Mouse (Mus musculus) CD4-positive, CD25-positive, alpha-beta regulatory T cell, adult 4 months (primary cell): Measurements from ENCODE around the gene Fes. TPM values are rescaled to one million over a fixed set of nuclear protein-coding genes. Genes with fewer than 3 reads are reported as not detected.
A peak's percentile ranks its signal among the peaks of the same experiment; 100 is the strongest.

Source experiments
- ATAC-seq: one replicate; pipeline ENCODE4 v1.8.0; 2017
- polyA plus RNA-seq, 2 experiments: library from polyadenylated mRNA; unstranded; fragments of 100-300 nt; shearing (Covaris generic); gene quantifications; one replicate each; pipeline ENCODE4 v1.2.1; 2017

The Fes gene
- polyA plus RNA-seq, 2 experiments from 2014 or later: 0.11 to 2.5 TPM

DNA sequence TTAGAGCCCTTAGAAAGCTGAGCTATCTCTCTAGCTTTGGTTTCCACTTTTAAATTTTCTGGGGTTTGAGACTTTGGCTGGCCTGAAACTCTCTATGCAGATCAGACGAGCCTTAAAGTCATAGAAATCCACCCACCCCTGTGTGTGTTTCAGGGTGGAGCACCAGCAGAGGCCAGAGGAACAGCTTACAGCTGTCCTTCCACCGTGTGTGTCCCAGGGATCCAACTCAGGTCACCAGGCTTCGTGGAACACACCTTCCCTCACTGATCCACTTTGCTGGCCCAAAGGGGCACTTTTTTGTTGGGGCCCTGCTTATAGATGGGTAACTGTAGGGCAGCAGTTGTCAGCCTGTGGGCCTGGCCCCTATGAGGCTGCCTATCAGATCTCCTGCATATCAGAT lies 13.5 kb downstream of the Fes start:
- no peak for ATAC-seq

GRCm38 (mm10) chr7:80373850-80374249 lies 13.9 kb downstream of the Fes start:
- ATAC-seq: no peak

GRCm38 (mm10) chr7:80373352-80373751 lies 14.4 kb downstream of the Fes start:
- no peak for ATAC-seq

DNA sequence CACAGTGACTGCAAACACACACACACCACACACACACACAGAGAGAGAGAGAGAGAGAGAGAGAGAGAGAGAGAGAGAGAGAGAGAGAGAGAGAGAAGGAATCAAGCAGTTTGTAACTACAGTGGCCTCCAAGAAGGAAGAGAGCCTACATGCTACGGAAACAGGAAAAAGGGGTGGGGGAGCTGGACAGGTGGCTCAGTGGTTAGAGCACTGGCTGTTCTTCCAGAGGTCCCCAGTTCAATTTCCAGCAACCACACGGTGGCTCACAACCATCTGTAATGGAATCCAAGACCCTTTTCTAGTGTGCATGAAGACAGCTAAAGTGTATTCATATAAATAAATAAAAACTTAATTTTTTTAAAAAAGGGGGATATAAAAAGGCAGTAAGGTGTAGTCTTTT lies 15.1 kb downstream of the Fes start:
- ATAC-seq: no peak

DNA sequence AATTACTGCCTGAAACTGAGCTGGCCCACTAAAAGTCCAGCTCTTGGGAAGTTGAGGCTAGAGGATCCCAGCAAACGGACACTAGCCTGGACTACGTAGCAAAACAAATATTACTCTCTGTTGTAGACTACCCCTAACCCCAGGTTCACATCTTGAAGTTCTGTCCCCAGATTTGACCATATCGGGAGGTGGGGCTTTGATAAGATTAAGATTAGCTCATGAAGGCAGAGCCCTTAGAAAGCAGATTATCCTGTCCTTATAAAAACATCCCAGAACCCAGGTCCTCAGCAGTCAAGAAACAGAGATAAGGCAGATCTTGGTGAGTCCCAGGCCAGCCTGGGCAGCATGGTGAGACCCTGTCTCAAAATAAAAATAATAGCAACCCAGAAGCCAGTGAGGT lies 15.6 kb downstream of the Fes start:
- ATAC-seq: no peak

DNA sequence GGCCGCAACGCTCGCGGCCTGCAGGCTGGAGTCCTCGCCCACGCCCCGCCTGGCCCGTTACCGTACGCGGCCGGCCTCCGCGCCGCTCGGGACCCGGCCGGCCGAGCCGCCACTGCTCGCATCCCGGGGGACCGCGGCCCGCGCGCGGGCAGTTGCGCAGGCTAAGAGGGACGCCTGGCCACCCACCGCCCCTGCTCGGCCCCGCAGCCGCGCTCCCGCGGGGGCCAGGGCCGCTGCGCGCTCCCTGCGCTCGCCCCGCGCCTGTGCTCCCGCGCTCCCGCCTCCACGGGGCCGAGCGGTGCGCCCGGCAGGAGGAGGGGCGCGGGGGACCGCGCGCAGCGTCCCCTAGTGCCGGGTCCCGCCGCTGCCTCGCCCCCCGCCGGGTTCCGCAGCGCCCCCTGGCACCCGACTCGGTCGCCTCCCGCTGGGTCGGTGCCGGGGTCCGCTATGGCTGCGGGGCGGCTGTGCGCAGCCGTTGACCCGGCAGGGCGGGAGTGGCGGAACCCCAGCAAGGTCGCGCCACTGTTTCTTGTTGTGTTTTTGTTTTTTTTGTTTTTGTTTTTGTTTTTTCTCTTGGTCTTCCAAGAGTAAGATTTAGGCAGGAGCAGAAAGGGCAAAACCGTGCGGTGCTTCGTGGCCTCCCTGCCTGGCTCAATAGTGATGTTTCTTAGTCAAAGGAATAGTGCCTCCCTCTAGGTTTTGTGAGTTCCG lies 16.6 kb downstream of the Fes start, which contains the start of gene Man2a2:
Gene Man2a2 (minus strand): TSS at position 335 of the 711 bp plus-strand sequence.
- ATAC-seq: peak; percentile 34

DNA sequence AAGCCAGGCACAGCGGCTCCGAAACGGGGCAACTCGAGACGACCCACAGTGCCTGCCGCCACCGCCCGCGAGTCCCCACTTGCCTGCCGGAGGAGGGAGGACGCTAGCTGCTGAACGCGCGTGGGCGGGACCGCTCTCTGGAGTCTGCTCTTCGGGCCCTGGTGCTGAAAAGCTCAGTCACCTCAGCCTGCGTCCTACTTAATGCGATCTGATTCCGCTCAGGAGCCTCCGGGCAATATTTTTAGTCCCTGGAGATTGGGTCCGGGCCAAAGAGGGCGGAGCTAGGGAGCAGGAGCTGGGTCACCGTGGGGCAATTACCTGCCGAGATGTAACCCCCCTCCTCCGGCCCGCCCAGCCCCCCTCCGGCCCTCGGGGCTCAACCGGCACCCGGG lies 17.1 kb downstream of the Fes start:
- ATAC-seq: peak; percentile 76

DNA sequence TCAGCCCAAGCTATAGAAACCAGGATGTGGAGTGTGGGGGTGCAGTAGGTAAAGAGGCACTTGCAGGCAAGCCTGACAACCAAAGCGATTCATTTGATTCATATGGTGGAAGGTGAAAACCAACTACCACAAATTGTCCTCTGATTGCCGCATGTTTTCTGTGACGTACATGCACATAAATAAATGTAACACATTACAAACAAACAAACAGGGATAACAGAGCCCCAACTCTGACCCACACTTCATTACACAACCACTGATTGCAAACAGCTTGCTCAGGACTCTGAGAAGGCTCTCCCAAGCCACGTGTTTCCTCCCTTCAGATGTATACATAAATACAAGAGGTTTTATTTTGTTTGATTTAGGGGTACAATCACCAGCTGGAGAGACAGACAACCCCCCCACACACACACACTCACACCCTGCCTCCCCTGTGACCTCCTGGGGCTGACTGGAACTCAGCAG lies 17.7 kb downstream of the Fes start:
- ATAC-seq: peak; percentile 22

- ATAC-seq: peak; percentile 9
These were observed 18.3 kb downstream of the Fes start for GRCm38 (mm10) chr7:80369461-80369860.

DNA sequence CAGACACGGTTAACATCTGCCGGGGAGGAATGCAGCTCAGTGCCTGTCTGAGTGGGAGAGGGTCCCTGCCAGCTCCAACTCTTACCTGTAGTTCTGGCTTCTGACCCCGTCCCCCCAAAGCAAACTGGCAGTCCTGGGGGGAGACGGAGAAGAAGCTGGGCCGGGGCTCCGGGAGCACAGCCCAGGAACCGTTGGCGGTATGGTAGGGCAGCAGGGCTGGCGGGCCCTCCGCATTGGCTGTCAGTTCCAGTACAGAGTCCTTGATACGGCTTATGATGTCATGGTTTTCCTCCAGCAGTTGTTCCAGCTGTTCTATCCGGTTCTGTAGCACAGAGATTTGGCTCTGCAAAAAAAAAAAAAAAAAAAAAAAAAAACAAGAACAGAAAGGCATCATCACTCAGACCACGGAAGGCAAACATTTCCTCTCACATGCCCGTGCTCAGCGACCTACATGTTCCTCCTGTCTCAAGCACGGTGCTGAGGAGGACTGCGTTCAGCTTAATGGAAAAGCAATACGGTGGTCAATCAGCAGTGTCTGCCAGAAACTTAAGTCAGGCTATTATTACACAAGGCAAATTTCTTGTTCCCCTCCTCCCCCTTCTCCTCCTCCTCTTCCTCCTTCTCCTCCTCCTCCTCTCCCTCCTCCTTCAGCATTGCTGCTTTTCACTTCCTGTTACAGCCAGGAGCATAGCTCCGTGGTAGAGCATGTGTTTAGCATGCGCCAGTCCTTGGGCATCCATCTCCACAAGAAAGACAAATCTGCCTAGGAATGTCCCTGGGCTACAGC lies 18.9 kb downstream of the Fes start:
- peak; percentile 38 for ATAC-seq

- ATAC-seq: no peak
These were observed 19.7 kb downstream of the Fes start for GRCm38 (mm10) chr7:80368009-80368408.

DNA sequence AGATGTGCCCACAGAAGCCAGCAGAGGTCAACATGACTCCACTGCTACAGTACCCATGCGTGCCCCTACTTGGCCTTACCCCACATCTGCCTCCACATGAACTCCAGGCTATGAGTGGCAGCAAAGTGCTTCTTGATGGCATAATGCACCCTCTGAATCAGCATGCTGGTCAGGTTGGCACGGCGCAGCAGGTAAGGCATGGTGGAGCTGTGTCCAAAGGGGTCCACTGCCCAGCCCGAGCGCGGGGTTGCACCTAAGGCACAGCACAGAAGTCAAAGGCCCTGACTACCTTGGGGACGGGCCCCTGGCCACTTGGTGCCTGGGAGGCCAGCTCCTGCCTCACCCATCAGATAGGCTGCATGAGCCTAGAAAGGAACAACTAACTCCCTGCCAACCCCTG lies 20.5 kb downstream of the Fes start:
- ATAC-seq: no peak

GRCm38 (mm10) chr7:80365759-80366158 lies 22.0 kb downstream of the Fes start:
- no peak for ATAC-seq

GRCm38 (mm10) chr7:80360435-80360834 lies 27.3 kb downstream of the Fes start:
- ATAC-seq: no peak

DNA sequence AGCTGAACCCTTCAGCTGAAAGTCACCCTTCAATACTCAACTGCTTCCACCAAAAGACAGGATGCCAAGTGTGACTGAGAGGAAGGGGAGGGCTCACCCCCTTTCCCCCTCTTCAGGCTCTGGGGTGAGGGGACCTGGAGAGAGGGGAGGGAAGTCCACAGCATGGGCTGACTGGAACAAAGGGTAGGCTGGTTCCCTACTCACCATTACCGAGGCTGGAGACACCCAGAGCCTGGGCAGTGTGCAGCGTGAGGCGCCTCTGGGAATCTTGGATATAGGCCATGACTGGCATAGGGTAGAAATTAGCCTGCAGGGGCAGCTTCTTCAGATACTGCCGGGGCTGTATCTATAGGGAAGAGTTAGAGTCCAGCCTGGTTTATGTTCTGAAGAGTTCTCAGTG lies 29.7 kb downstream of the Fes start:
- no peak for ATAC-seq

GRCm38 (mm10) chr7:80357156-80357555 lies 30.6 kb downstream of the Fes start:
- ATAC-seq: no peak

DNA sequence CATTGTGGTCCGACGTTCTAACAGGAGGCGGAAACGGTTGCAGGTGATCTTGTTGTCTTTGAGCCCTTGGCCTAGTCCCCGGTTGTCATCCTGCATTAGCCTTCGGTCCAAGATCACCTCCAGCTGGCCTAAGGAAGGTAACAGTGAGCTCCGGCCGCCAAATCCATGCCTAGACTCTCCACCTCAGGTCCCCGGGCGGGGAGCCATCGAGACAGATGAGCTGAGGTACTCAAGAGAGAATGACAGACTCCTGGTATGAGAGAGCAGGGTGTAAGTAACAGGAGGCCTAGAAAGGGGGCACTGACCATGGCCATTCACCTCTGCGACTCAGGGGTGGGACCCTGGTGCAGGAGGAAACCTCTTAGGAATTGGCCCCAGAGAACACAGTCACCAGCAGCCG lies 31.4 kb downstream of the Fes start:
- no peak for ATAC-seq

- no peak for ATAC-seq
These were observed 34.8 kb downstream of the Fes start for GRCm38 (mm10) chr7:80352920-80353319.

DNA sequence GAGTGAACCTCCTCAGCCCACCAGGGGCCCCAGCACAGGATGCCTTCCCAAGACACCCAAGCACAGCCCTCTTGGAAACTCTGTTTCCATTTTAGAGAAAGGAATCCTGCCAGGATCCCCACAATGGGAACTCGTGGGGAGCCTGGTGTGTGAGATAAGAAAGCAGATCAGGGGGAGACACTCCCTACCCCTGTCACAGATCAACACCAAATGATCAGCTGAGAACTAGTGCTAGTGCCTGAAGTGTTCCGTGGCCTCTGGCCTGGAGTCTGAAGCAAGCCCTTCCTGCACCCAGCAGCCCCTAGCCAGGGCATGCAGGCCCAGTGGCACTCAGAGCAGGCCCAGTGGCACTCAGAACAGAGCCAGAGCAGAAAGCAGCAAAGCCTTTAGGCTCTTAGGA lies 36.9 kb downstream of the Fes start:
- no peak for ATAC-seq

DNA sequence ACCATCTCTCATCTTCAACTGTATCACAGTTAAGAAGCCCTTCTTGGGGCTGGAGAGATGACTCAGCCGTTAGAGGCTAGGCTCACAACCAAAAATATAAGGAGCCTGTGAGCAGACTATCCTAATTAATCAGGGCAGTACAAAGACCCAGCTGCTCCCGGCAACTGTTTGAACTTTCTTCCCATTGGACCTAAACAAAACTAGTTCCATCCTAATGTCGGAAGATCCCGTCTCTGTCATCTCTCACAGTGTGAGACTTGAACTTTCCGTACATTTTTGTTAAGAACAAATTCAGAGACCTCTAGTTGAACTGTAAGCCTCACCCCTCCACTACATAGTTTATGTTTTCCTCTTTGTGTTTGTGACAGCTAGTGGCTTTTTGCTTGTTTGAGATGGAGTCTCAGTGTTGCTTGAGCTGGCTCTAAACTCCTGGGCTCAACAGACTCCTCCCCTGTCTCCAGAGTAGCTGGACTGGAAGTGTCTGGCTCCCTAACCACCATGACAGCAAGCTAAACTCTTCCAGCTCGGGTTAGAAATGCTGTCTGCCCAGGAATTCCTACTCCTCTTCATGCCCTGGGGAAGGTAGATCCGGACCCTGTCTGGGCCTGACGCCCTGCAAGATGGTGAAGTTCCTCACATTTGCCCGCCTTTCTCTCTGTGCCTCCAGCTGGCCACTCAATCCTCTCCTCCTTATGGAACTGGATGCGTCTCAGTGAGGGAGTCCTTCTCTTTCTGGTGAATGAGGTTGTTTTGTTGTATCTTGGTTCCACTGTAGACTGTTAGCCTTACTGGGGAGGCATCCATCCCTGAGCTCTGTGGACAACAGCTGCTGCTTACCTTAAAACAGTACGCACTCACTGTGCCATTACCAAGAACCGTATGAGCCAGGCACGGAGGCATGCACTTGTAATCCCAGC lies 39.8 kb downstream of the Fes start:
- ATAC-seq: no peak

GRCm38 (mm10) chr7:80346830-80347229 lies 40.9 kb downstream of the Fes start:
- no peak for ATAC-seq

- ATAC-seq: no peak
These were observed 41.6 kb downstream of the Fes start for GRCm38 (mm10) chr7:80346173-80346572.
